Mouse (Mus musculus) induced T-regulatory cell, adult 2 months (primary cell): ENCODE results near the gene Fam214b.

Experiments
- DNase-seq: peaks from one replicate; pipeline ENCODE4 v3.0.0-alpha.2; 2012; ENCODE audit warnings: low read depth

The Fam214b gene

DNA sequence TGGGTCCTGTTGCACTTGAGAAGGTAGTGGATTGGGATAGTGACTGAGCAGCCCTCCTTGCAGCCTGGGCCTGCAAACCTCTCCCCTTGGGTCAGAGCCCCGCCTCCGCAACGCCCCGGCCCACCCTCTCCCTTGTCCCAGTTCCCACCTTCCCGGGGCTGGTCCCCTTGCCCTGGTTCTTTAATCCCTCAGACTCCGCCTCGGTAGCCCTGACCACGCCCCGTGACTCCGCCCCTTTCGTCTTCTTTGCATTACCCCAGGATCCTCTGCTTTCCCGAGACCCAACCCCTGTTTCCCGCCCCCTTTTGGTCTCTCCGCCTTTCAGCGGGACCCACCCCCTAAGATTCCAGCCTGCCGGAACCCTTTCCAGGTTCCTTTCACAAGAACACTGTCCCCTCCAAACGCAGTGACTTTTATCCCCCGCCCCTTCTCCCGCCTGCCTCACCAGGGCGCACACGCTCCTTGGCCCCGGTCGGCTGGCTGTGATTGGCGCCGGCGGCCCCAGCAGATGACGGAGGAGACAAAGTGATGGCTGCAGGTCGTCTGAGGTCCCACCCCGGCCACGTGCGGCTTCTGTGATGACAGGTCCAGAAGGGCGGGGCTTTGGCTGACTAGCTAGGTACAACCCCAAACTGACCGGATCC lies at the start of gene Fam214b:
TSS of gene Fam214b (minus strand) at position 562 of the 644 bp plus-strand sequence.
- DNase-seq = peak; percentile 96

GRCm38 (mm10) chr4:43091183-43091582 lies 45.2 kb upstream of the Fam214b start:
- no peak for DNase-seq

DNA sequence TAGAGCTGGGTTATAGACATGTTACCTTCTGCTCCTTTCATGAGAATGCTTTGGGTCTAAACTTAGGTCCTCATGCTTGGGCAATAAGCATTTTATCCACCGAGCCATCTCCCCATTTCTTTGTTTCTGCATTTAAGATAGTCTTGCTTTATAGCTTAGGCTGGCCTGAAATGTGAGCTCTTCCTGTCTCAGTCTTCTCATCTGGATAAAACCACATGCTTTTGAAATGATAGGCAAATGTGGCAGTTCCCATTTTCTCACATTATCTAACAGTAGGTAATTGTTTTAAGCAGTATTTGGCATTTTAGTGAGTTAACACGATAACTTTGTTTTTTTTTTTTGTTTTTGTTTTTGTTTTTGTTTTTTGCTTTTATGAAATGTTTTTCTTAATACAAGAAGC lies 43.9 kb upstream of the Fam214b start:
- no peak for DNase-seq

DNA sequence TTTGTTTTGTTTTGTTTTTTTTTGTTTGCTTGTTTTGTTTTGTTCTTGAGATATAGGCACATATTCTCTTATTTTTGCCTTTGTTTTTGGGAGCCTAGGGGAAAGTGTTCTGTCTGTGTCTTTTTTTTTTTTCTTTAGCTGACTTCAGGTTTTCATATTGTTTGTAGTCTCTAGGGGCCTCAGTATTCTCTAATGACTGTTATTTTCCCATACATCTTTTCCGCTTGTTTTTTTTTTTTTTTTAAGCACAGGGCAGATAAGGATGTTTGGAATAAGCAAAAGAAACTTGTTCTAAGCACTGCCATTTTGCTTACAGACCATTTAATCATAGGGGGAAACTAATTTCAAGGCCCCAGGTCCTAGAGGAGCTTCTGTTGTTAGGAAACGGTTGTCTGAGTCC lies 36.4 kb upstream of the Fam214b start:
- DNase-seq = no peak

- no peak for DNase-seq
Measured at GRCm38 (mm10) chr4:43078071-43078718, 32.2 kb upstream of the Fam214b start.

DNA sequence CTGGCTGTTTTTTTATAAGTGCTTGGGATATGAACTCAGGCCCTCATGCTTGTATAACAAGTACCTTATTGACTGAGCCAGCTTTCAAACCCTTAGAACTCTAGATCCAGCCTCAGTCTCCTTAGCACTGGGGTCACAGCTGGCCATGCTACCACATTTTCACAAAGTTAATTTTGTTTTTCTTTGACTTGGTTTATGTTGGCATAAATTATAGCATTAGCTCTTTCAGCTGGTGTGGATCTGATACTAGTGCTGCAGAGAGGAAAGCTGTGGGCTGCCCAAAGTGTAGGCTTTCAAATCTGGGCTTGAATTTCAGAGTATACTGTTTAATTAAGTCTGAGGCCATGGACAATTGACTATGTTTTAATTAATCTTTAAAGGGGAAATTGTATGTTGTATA lies 28.9 kb upstream of the Fam214b start:
- no peak for DNase-seq

DNA sequence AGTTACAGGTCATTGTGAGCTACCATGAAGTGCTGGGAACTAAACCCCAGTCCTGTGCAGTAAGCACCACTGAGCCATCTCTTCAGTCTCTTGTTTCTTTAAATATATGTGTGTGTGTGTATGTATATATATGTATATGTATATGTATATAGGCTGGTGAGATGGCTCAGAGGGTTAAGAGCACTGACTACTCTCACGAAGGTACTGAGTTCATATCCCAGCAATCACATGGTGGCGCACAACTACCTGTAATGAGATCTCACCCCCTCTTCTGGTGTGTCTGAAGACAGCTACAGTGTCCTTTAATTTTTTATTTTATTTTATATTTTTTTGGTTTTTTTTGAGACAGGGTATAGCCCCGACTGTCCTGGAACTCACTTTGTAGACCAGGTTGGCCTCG lies 19.5 kb upstream of the Fam214b start:
- no peak for DNase-seq

- no peak for DNase-seq
Measured at GRCm38 (mm10) chr4:43060286-43060685, 14.3 kb upstream of the Fam214b start.

DNA sequence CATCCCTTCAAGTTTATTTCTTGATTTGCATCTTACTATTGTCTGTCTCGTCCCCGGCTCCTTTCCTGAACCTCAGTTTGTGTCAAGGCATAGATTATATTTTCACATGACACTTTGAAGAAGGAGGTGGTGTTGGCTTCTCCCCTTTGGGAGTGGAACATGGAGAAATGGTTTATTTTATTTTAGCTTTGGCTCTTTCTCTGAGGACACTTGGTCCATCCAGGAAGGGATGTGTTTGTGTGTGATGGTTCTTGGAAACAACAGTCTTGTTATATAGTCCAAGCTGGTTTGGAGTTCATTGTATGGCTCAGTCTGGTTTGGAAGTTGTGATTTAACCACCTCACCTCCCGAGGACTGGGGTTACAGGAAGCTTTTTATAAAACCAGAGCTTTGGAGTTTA lies 13.7 kb upstream of the Fam214b start:
- DNase-seq = no peak

GRCm38 (mm10) chr4:43058753-43059654 lies 13.0 kb upstream of the Fam214b start, which contains the start of gene Unc13b:
TSS of gene Unc13b (plus strand) at chr4:43058953.
- DNase-seq = peak; percentile 84

DNA sequence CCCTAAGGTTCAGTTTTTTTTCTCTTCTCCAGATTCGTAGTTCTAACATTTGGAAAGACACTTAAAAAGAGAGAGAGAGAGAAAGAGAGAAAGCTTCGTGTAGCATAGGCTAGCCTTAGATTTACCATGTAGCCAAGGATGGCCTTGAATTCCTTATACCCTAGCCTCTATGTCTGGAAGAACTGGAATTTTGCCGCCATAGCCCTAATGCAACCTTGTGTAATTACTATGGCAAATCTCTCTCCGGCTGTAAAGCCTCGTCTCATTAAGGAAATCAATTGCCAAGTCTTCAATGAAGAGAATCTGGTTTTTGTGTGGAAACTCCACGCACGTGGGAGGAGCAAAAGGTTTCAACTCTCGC lies 12.4 kb upstream of the Fam214b start:
- no peak for DNase-seq

DNA sequence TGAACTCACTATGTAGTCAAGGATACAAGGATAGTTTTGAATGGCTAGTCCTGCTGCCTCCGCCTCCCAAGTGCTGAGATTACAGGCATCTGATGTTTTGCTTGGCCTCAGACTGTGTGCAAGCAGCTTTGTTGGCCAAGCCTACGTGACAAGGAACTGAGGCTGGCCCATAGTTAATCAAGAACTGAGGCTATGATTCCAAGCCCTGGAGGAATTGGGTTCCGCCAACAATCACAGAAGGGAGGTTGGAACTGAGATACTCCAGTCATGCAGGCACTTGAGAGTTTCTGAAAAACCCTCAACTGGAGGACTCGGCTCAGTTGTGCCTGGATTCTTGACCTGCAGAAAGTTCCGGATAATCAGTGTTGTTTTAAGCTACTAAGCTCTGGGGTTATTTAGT lies 11.6 kb upstream of the Fam214b start:
- DNase-seq = no peak

GRCm38 (mm10) chr4:43052627-43053026 lies 6.6 kb upstream of the Fam214b start:
- DNase-seq = peak; percentile 87

DNA sequence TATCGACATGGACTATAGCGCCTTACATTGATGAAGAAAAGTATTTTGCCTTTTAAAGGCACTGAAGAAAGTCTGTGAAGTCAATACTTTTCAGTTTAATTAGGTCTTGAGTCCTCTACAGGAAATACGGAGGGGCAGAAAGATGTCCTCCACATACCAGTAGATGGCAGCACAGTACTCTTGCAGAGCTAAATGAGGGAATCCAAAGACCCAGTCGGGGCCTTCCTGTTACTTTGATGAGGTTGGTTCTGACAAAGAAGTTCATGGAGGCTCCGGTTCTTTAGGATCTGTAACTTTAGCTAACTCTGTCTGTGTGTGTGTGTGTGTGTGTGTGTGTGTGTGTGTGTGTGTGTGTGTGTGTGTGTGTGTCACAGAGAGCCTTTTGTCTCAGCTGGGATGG lies 1.2 kb upstream of the Fam214b start:
- DNase-seq = peak; percentile 91

GRCm38 (mm10) chr4:43046607-43047006 lies 587 bp upstream of the Fam214b start:
- DNase-seq = no peak

- DNase-seq = no peak
Measured at GRCm38 (mm10) chr4:43045285-43045658, 748 bp downstream of the Fam214b start.

DNA sequence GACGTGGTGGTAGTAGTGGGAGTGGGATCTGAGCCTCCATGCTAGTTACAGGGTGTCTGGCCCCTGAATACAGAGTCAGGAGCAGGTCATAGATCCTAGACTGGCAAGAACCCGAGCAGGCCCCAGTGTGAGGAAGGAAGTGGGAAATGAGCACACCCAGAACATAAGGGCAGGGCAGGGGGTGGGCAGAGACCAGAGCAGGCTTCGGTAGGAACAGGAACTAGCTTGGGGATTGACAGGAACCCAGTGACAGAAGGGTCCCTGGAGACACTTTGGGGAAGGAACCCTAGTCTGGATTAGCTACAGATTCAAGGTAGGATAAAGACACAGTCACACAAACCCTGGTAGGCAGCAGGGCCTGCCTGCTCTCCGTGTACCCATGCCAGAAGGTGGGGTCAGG lies 1.3 kb downstream of the Fam214b start:
- DNase-seq = peak; percentile 55

DNA sequence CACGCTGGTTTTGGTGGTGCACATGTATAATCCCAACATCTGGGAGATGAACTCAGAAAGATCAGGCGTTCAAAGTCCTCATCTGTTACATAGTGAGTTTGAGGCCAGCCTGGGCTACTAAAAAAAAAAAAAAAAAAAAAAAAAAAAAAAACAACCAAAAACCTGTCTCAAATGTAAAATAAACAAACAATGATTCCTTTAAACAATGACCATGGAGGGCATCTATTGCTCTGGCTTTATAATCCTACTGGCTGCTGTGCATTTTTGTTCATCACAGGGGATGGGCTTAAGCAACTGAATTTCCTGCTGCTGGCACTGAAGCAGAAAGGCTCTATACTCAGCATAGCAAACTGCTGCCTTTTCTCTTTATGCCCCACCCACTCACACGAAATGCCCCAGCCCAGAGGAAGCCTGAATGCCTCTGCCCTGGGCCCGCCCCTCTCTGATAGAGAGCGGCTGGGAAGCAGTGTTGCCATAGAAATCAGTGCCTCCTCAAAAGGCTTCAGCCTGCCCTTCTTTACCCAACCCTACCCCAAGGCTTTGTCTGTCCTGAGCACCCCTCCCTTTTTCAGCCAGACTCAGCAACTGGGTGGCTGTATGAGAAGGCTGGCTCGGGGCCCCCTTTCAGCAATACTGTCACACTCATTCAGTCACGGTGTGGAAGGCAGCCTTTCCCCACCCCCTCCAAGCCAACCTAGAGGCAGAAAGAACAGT lies 2.2 kb downstream of the Fam214b start:
- peak; percentile 91 for DNase-seq

- DNase-seq = no peak
Measured at GRCm38 (mm10) chr4:43040881-43041547, 5.0 kb downstream of the Fam214b start.

DNA sequence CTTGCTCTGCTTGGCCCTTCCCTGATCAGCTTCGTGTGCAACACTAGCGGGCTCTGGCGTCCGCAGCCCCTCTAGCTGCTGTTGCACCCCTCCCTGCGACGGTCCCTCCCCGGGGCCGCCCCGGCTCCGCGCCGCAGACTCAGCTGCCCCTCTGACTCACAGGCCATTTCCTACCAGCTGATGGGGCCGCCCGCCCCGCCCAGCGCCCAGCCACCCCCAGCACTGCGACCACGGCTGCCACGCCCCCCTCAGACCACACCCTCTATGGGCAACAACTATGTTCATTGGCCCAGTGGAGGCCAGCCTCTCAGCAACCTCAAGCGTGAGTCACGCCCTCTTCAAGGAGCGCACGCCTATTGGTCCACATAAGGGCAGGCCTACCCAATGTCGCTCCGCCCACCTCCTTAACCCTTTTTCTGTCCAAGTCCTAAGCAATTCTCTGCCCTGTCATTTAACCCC lies 5.9 kb downstream of the Fam214b start:
- DNase-seq = peak; percentile 96

- DNase-seq = no peak
Measured at GRCm38 (mm10) chr4:43039609-43040008, 6.4 kb downstream of the Fam214b start.
